Mouse (Mus musculus) midbrain, embryonic 13.5 days (tissue): ENCODE measurements at regions not wholly inside any gene's neighbourhood (a gene's known extent, or its start where the extent isn't known, plus 50 kb on each side); places are given as distances from the start of the nearest gene placed in this dataset.

Source experiments
- ATAC-seq: fragments of 200-750 bp; cut with Nextera tagmentation; 2 replicates; pipeline ENCODE4 v1.8.0; 2017; ENCODE audit warnings: mild to moderate bottlenecking, moderate TSS enrichment, moderate library complexity
- H3K27ac ChIP-seq: fragments of 300-500 bp; sonication (generic); 2 replicates; pipeline ENCODE4 v1.5.1; 2015; ENCODE audit warnings: inconsistent platforms, mild to moderate bottlenecking, moderate library complexity
- H3K27me3 ChIP-seq: fragments of 300-500 bp; sonication (generic); 2 replicates; pipeline ENCODE4 v1.6.1; 2015; ENCODE audit warnings: mild to moderate bottlenecking, inconsistent platforms
- H3K36me3 ChIP-seq: fragments of 300-500 bp; sonication (generic); 2 replicates; pipeline ENCODE4 v1.6.1; 2015; ENCODE audit warnings: mild to moderate bottlenecking, inconsistent platforms
- H3K4me1 ChIP-seq: fragments of 300-500 bp; sonication (generic); replicated peaks from 2 replicates; pipeline ENCODE4 v1.6.1; 2015; ENCODE audit warnings: inconsistent platforms
- H3K4me2 ChIP-seq: fragments of 300-500 bp; sonication (generic); replicated peaks from 2 replicates; pipeline ENCODE4 v1.6.1; 2015; ENCODE audit warnings: moderate library complexity, mild to moderate bottlenecking, inconsistent platforms
- H3K4me3 ChIP-seq: fragments of 300-500 bp; sonication (generic); replicated peaks from 2 replicates; pipeline ENCODE4 v1.5.1; 2015; ENCODE audit warnings: mild to moderate bottlenecking, inconsistent platforms
- H3K9ac ChIP-seq: fragments of 300-500 bp; sonication (generic); replicated peaks from 2 replicates; pipeline ENCODE4 v1.6.1; 2015; ENCODE audit warnings: mild to moderate bottlenecking, inconsistent platforms
- H3K9me3 ChIP-seq: fragments of 300-500 bp; sonication (generic); 2 replicates; pipeline ENCODE4 v1.6.1; 2016; ENCODE audit warnings: mild to moderate bottlenecking, inconsistent platforms
- WGBS: fragments of 180-500 bp; shearing (Covaris S2); methylation state at CpG from one replicate; pipeline ENCODE4 v1.1.7; 2015; 5-methylcytosine and 5-hydroxymethylcytosine counted together

- H3K27ac ChIP-seq, result no peak overlapping the region
- WGBS, result 96% methylated on average over 2 of the region's 2 CpGs
- no peak overlapping the region for H3K9ac ChIP-seq
- H3K27me3 ChIP-seq, result no peaks in the 10 kb centered on the region
- no peak overlapping the region for H3K4me2 ChIP-seq
- 0 out of 2 replicates have a peak, but pooled peaks cover 3% of the 10 kb centered on the region for H3K9me3 ChIP-seq
- no peaks in the 10 kb centered on the region for H3K4me1 ChIP-seq
- ATAC-seq, result no peak
- H3K36me3 ChIP-seq, result no peaks in the 10 kb centered on the region
- no peak overlapping the region for H3K4me3 ChIP-seq
These were observed 158.4 kb upstream of the Stt3b start for GRCm38 (mm10) chr9:115468641-115469040.

GRCm38 (mm10) chr9:115471582-115471981 is 161.4 kb upstream of the Stt3b start:
- Histone ChIP-seq H3K4me1 (no peaks in the 10 kb centered on the region), H3K9ac (no peak overlapping the region), H3K4me3 (no peak overlapping the region), H3K27me3 (no peaks in the 10 kb centered on the region), H3K27ac (no peak overlapping the region), H3K9me3 (0 out of 2 replicates have a peak, but pooled peaks cover 5% of the 10 kb centered on the region), H3K36me3 (no peaks in the 10 kb centered on the region), H3K4me2 (no peak overlapping the region)
- ATAC-seq, result no peak
- WGBS, result 86% methylated on average over 6 of the region's 6 CpGs

- H3K4me2 ChIP-seq, result no peak overlapping the region
- 0 out of 2 replicates have a peak, but pooled peaks cover 5% of the 10 kb centered on the region for H3K9me3 ChIP-seq
- no peak overlapping the region for H3K27ac ChIP-seq
- ATAC-seq, result no peak
- no peaks in the 10 kb centered on the region for H3K36me3 ChIP-seq
- H3K4me3 ChIP-seq, result no peak overlapping the region
- H3K27me3 ChIP-seq, result no peaks in the 10 kb centered on the region
- H3K4me1 ChIP-seq, result no peaks in the 10 kb centered on the region
- H3K9ac ChIP-seq, result no peak overlapping the region
- 92% methylated on average over 3 of the region's 3 CpGs for WGBS
These were observed 162.8 kb upstream of the Stt3b start for GRCm38 (mm10) chr9:115473037-115473436.

- H3K4me3 ChIP-seq, result no peak overlapping the region
- WGBS, result 94% methylated on average over 5 of the region's 5 CpGs
- no peak overlapping the region for H3K9ac ChIP-seq
- ATAC-seq, result no peak
- H3K9me3 ChIP-seq, result 0 out of 2 replicates have a peak, but pooled peaks cover 5% of the 10 kb centered on the region
- peaks cover 3% of the 10 kb centered on the region; the same call in 1 of the 2 replicates for H3K4me1 ChIP-seq
- H3K27ac ChIP-seq, result no peak overlapping the region
- no peaks in the 10 kb centered on the region for H3K27me3 ChIP-seq
- H3K4me2 ChIP-seq, result no peak overlapping the region
- no peaks in the 10 kb centered on the region for H3K36me3 ChIP-seq
These were observed 163.6 kb upstream of the Stt3b start for GRCm38 (mm10) chr9:115473847-115474246.

GRCm38 (mm10) chr9:115474342-115474741 is 164.1 kb upstream of the Stt3b start:
- Histone ChIP-seq H3K4me1 (peaks cover 8% of the 10 kb centered on the region), H3K4me3 (no peak overlapping the region), H3K27me3 (no peaks in the 10 kb centered on the region), H3K36me3 (no peaks in the 10 kb centered on the region), H3K27ac (no peak overlapping the region), H3K9me3 (0 out of 2 replicates have a peak, but pooled peaks cover 5% of the 10 kb centered on the region), H3K4me2 (no peak overlapping the region), H3K9ac (no peak overlapping the region)
- ATAC-seq, result no peak
- 93% methylated on average over 8 of the region's 8 CpGs for WGBS

DNA sequence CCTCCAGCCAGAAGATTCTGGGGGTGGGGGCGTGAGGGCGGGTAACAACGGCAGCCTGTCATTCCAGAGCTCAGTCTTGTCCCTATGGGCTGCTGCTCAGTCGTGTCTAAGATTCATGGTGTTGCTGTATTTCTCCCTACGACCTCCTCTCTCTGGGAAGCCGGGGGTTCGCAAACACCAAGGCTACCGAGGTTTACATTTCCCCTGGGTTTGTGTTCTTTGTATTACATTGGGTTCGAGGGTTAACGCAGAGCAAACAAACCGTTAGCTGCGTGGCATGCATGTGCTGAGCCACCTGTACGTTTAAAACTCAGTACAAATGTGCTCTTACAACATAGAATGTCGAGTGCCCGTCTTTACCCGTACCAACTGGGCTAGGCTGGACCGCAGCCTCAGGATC is 166.0 kb upstream of the Stt3b start:
- WGBS, result 86% methylated on average over 17 of the region's 17 CpGs

GRCm38 (mm10) chr9:115477556-115478220 is 167.5 kb upstream of the Stt3b start:
- no peak overlapping the region for H3K27ac ChIP-seq
- WGBS, result 87% methylated on average over 6 of the region's 6 CpGs
- no peak overlapping the region for H3K4me2 ChIP-seq
- no peaks in the 10 kb centered on the region for H3K27me3 ChIP-seq
- ATAC-seq, result no peak
- peaks cover 11% of the 10 kb centered on the region for H3K4me1 ChIP-seq
- H3K9me3 ChIP-seq, result 0 out of 2 replicates have a peak, but pooled peaks cover 2% of the 10 kb centered on the region
- H3K9ac ChIP-seq, result no peak overlapping the region
- no peaks in the 10 kb centered on the region for H3K36me3 ChIP-seq
- no peak overlapping the region for H3K4me3 ChIP-seq

More for the DNA sequence above, 166.0 kb upstream of the Stt3b start:
- Histone ChIP-seq H3K36me3 (no peaks in the 10 kb centered on the region), H3K9me3 (0 out of 2 replicates have a peak, but pooled peaks cover 2% of the 10 kb centered on the region), H3K9ac (no peak overlapping the region), H3K27ac (no peak overlapping the region), H3K4me1 (peaks cover 11% of the 10 kb centered on the region), H3K4me2 (no peak overlapping the region), H3K4me3 (no peak overlapping the region), H3K27me3 (no peaks in the 10 kb centered on the region)
- ATAC-seq, result no peak

- 65% methylated on average over 3 of the region's 3 CpGs for WGBS
- no peak overlapping the region for H3K4me3 ChIP-seq
- no peak overlapping the region for H3K4me2 ChIP-seq
- H3K4me1 ChIP-seq, result peaks cover 11% of the 10 kb centered on the region
- H3K36me3 ChIP-seq, result no peaks in the 10 kb centered on the region
- no peaks in the 10 kb centered on the region for H3K27me3 ChIP-seq
- no peak for ATAC-seq
- H3K9me3 ChIP-seq, result 0 out of 2 replicates have a peak, but pooled peaks cover 2% of the 10 kb centered on the region
- H3K27ac ChIP-seq, result no peak overlapping the region
- H3K9ac ChIP-seq, result no peak overlapping the region
These were observed 168.7 kb upstream of the Stt3b start for GRCm38 (mm10) chr9:115478946-115479345.

- H3K27ac ChIP-seq, result no peak overlapping the region
- 66% methylated on average over 5 of the region's 5 CpGs for WGBS
- H3K36me3 ChIP-seq, result no peaks in the 10 kb centered on the region
- H3K27me3 ChIP-seq, result no peaks in the 10 kb centered on the region
- H3K4me3 ChIP-seq, result no peak overlapping the region
- peaks cover 11% of the 10 kb centered on the region for H3K4me1 ChIP-seq
- H3K9ac ChIP-seq, result no peak overlapping the region
- no peak overlapping the region for H3K4me2 ChIP-seq
- H3K9me3 ChIP-seq, result no peaks in the 10 kb centered on the region
- ATAC-seq, result no peak
These were observed 171.0 kb upstream of the Stt3b start for GRCm38 (mm10) chr9:115481176-115481575.

DNA sequence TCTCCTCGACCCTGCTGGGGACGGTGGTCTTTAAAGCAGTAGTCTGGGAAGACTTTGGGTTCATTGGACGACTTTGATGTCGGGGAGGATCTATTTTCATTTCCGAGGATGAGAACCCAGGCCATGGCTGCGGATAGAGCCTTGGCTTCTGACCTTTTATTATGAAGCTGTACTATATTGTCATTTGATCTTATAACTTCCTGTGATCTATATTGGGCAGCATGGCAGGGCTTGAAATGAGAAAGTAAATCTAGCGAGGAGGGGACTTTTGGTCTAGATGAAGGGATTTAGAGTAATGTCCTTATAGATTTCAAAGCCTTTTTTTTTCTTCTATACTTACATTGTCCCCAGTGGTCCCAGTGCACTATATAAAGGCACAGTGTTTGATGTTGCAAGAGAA is 172.8 kb upstream of the Stt3b start:
- Histone ChIP-seq H3K27me3 (no peaks in the 10 kb centered on the region), H3K9ac (no peak overlapping the region), H3K9me3 (no peaks in the 10 kb centered on the region), H3K4me2 (no peak overlapping the region), H3K27ac (no peak overlapping the region), H3K36me3 (no peaks in the 10 kb centered on the region), H3K4me3 (no peak overlapping the region), H3K4me1 (peaks cover 11% of the 10 kb centered on the region)
- no peak for ATAC-seq
- 84% methylated on average over 7 of the region's 7 CpGs for WGBS

DNA sequence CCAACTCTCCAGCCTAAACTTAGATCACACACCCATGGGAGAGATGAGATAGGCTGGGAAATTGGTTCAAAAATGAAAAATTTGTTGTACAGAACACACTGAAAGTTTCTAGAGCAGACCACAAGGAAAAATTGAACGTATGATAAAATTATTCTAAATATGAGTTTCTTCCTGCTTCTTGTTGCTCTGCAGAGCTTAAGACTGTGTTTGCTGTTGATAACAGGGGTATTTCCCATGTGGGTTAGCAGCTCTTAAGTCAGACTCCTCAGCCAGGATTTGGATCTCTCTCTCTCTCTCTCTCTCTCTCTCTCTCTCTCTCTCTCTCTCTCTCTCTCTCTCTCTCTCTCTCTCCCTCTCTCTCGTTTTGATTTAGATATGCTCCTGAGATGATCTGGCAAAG is 173.5 kb upstream of the Stt3b start:
- Histone ChIP-seq H3K4me3 (no peak overlapping the region), H3K9me3 (no peaks in the 10 kb centered on the region), H3K4me2 (no peak overlapping the region), H3K27me3 (no peaks in the 10 kb centered on the region), H3K9ac (no peak overlapping the region), H3K36me3 (no peaks in the 10 kb centered on the region), H3K27ac (no peak overlapping the region), H3K4me1 (peaks cover 9% of the 10 kb centered on the region)
- ATAC-seq, result no peak
- WGBS, result 82% methylated on average over 2 of the region's 2 CpGs

- H3K9me3 ChIP-seq, result no peaks in the 10 kb centered on the region
- H3K36me3 ChIP-seq, result no peaks in the 10 kb centered on the region
- 86% methylated on average over 1 of the region's 1 CpGs for WGBS
- no peaks in the 10 kb centered on the region for H3K27me3 ChIP-seq
- H3K9ac ChIP-seq, result no peak overlapping the region
- H3K4me1 ChIP-seq, result peaks cover 2% of the 10 kb centered on the region; the same call in 1 of the 2 replicates
- no peak overlapping the region for H3K4me2 ChIP-seq
- ATAC-seq, result no peak
- no peak overlapping the region for H3K4me3 ChIP-seq
- no peak overlapping the region for H3K27ac ChIP-seq
These were observed 174.2 kb upstream of the Stt3b start for GRCm38 (mm10) chr9:115484408-115484807.

GRCm38 (mm10) chr9:115485219-115485618 is 175.0 kb upstream of the Stt3b start:
- Histone ChIP-seq H3K9ac (no peak overlapping the region), H3K27ac (no peak overlapping the region), H3K9me3 (no peaks in the 10 kb centered on the region), H3K4me1 (no peaks in the 10 kb centered on the region), H3K4me3 (no peak overlapping the region), H3K27me3 (no peaks in the 10 kb centered on the region), H3K4me2 (no peak overlapping the region), H3K36me3 (no peaks in the 10 kb centered on the region)
- WGBS, result 94% methylated on average over 4 of the region's 4 CpGs
- ATAC-seq, result no peak
